Mouse (Mus musculus) spleen, adult 2 months (tissue): ENCODE data around the gene Tmem97. TPM values are rescaled to one million over a fixed set of nuclear protein-coding genes. Genes with fewer than 3 reads are reported as not detected.

ENCODE experiments used
- DNase-seq, 2 experiments: peaks; one replicate each; pipeline versions ENCODE4 v3.0.0 to v3.0.0-alpha.2; 2012 to 2021; ENCODE audit warnings: low spot score in 2 of 2, low read depth in 1 of 2
- H3K27ac ChIP-seq: fragments of 200-500 bp; 2 replicates; pipeline ENCODE4 v1.5.1; 2012; ENCODE audit warnings: low read length, inconsistent platforms; ENCODE audit not compliant: insufficient read depth
- H3K27me3 ChIP-seq: fragments of 200-500 bp; 2 replicates; pipeline ENCODE4 v1.6.1; 2012; ENCODE audit warnings: mild to moderate bottlenecking, moderate library complexity, low read length, inconsistent platforms; ENCODE audit not compliant: control insufficient read depth, insufficient read depth
- H3K36me3 ChIP-seq: fragments of 200-500 bp; 2 replicates; pipeline ENCODE4 v1.6.1; 2012; ENCODE audit warnings: mild to moderate bottlenecking, low read length, inconsistent platforms; ENCODE audit not compliant: control insufficient read depth, insufficient read depth
- H3K4me1 ChIP-seq: fragments of 200-500 bp; 2 replicates; pipeline ENCODE4 v1.6.1; 2011; ENCODE audit warnings: inconsistent platforms; ENCODE audit not compliant: control insufficient read depth, insufficient read depth, insufficient read length
- H3K4me3 ChIP-seq: fragments of 200-500 bp; 2 replicates; pipeline ENCODE4 v1.5.1; 2011; ENCODE audit warnings: mild to moderate bottlenecking, inconsistent platforms; ENCODE audit not compliant: insufficient read depth, insufficient read length; ENCODE audit errors: extremely low read depth
- CTCF ChIP-seq: fragments of 200-500 bp; IDR thresholded peaks from 2 replicates; pipeline ENCODE4 v1.5.1; 2011; ENCODE audit warnings: mild to moderate bottlenecking, inconsistent platforms; ENCODE audit not compliant: insufficient read depth, insufficient read length, insufficient replicate concordance; ENCODE audit errors: extremely low read depth
- POLR2A ChIP-seq: fragments of 200-500 bp; IDR thresholded peaks from 2 replicates; pipeline ENCODE4 v1.6.1; 2011; ENCODE audit warnings: low read depth, low read length, inconsistent platforms
- WGBS: fragments of 180-500 bp; shearing (Covaris S2); methylation state at CpG from one replicate; pipeline ENCODE4 v1.1.7; 2018; 5-methylcytosine and 5-hydroxymethylcytosine counted together
- polyA plus RNA-seq: library from polyadenylated mRNA; depleted of rRNA; stranded (reverse); fragments of >200 nt; gene quantifications from 2 replicates; pipeline ENCODE4 v1.2.3, GENCODE M21; 2012

Tmem97 gene
- polyA plus RNA-seq, 1 experiment = 15.6 TPM

DNA sequence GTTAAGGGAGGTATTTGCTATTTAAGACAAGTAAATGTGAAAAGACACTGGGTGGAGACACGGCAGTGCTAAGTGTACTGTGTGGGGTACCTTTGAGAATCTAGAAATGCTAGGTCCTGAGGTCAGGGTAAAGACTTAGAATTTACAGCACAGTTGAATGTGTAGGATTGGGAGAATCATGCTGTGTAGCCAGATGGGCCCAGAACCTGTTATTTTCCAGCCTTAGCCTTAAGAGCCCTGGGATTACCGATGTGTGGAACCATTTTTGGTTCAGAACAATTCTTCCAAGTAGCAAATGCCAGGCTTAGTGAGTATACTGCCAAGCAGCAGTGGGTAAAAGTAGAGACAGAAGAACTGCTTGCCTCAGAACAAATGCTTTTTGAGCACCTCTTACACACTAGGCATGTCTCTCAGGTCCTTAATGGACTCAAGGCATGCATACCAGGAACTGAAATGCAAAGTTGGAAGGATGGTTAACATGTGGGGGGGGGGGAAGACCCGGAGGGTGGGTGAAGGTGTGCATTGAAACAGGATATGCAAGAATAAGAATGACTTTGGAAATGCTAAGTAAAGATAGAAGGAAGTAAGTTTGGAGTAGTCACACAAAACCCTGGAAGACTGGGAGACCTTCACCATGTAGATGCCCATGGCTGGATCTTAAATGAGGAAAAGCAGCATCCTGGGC lies 37.3 kb downstream of the Tmem97 start:
- WGBS = 81% methylated on average over 3 of the region's 3 CpGs
- Histone ChIP-seq H3K4me3 (no peak overlapping the region), H3K27me3 (no peaks in the 10 kb centered on the region), H3K4me1 (no peaks in the 10 kb centered on the region; the same call in 1 of the 2 replicates), H3K27ac (no peak overlapping the region), H3K36me3 (peaks cover 12% of the 10 kb centered on the region)
- no peak for TF ChIP-seq POLR2A
- DNase-seq = no peak

DNA sequence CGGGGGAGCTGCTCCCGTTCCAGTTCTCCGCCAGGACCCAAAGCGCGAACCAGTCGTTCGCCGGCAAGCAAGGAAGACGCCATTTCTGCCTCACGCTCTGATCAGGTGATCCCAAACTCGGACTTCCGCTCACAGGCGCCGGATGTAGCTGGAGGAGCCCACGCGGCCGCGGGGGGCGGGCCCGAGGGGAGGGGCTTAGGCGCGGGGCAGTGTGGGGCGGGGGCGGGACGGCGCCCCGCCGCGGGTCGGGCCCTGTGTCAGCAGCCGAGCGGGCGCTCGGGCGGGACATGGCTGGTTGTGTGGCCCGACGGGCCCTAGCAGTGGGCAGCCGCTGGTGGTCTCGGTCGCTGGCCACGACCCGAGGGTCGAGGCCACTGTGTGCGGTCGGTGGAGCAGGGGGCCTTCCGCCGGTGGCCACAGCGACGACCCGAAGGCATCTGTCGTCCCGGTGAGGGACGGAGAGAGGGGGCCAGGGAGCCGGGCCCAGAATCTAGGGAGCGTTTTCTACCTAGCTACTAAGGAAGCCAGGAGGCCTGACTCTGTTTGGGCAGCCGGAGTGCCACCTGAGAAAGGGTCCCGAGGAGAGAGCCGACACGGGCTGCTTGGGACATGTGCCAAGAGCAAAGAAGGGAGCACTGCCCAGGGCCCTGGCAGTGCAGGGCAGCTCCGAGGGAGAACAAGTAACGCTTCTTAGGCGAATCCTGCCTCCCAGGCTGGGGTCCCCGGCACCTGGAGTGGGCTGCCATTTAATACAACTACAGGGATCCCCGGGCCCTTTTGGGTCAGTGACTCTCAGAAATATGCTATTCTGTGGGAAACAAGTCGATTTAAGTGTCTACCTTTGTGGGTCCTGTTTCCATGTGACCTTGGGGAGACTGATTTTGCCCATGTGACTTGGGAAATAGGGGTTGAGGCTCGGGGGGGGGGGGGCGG lies 38.3 kb downstream of the Tmem97 start, which contains the start of the genes Tmem199 and Poldip2:
TSS of gene Tmem199 (minus strand) at position 148 of the 933 bp plus-strand sequence.
TSS of gene Poldip2 (plus strand) at position 169 of the 933 bp plus-strand sequence.
- under 1% methylated on average over 66 of the region's 67 CpGs for WGBS
- Histone ChIP-seq H3K27me3 (no peaks in the 10 kb centered on the region), H3K27ac (peak within 1 kb of the TSS; percentile 91), H3K36me3 (peaks cover 16% of the 10 kb centered on the region), H3K4me3 (peak within 1 kb of the TSS; percentile 100), H3K4me1 (no peaks in the 10 kb centered on the region; the same call in 1 of the 2 replicates)
- TF ChIP-seq POLR2A (peak; percentile 82), CTCF (no peak)
- peak; percentile 85 to 87 for DNase-seq

DNA sequence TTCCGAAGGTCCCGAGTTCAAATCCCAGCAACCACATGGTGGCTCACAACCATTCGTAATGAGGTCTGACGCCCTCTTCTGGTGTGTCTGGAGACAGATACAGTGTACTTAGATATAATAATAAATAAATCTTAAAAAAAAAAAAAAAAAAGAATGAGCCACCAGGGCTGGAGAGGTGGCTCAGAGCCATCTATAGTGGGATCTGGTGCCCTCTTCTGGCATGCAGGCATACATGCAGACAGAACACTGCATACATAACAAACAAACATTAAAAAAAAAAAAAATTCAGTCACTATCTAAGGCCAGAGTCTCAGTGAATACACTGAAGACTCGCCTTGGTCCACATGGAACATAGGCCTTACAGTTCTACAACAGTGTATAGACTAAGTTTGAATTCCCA lies 41.4 kb downstream of the Tmem97 start:
- H3K27me3 ChIP-seq = no peaks in the 10 kb centered on the region
- H3K27ac ChIP-seq = no peak overlapping the region
- H3K4me1 ChIP-seq = no peaks in the 10 kb centered on the region; the same call in 1 of the 2 replicates
- H3K4me3 ChIP-seq = no peak overlapping the region
- TF ChIP-seq POLR2A = no peak
- no peak for TF ChIP-seq CTCF
- peaks cover 18% of the 10 kb centered on the region for H3K36me3 ChIP-seq
- 92% methylated on average over 5 of the region's 5 CpGs for WGBS
- DNase-seq = no peak

DNA sequence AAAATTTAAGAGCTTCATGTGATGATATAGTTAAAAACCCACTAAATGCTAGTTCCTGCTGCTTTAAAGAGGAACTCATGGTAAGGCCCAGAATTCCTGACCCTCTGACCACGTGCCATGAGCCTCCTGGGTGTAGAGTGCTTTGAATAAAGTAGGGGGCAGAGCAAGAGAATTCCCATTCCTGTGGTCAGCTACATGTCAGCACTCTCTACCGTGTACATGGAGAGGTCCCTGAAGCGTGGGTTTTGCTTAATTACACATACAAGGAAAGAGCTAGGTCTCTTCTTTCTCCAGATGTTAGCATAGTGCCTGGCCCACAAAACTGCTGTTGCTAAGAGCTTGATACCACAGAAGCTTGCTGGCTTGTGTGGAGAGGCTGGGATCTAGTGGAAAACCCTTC lies 45.1 kb downstream of the Tmem97 start:
- WGBS = 81% methylated on average over 3 of the region's 3 CpGs

DNA sequence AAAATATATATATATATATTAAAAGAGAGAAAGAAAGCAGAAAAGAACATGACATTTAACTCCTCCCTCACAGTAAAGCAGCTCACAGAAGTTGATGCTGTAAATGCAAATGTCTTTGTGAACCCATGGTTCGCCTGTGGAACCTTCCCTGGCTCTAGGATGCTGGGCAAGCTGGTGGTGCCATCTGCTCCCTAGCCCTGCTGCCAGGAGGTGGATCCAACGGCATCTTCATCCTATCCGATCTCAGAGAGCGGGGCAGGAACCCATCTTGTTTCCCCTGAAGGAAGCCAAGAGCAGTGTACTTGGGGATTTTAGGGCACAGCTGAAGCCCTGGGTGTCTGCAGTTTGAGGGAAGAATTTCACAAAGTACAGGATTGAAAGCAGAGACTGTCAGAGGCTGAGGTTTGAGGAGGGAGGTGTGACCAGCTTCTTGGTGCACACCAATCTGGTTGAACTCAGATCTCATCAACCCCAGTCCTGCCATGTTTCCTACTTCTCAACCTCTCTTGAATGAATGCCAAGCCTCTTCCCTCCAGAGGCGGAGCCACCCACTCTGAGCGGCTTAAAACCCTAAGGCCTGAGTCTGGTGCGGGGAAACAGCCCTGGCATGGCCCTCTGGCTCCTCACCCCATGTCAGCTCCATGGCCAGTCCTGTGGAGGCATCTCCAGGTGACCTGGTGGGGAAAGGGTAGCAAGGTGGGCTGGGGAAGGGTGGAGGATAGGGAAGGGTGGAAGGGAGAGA lies 47.5 kb downstream of the Tmem97 start, which contains the start of gene Sebox:
TSS of gene Sebox (plus strand) at position 539 of the 742 bp plus-strand sequence.
- Histone ChIP-seq H3K27me3 (no peaks in the 10 kb centered on the region), H3K27ac (no peak within 1 kb of the TSS), H3K36me3 (peaks cover 12% of the 10 kb centered on the region), H3K4me1 (no peaks in the 10 kb centered on the region), H3K4me3 (no peak within 1 kb of the TSS)
- WGBS = 66% methylated on average over 7 of the region's 7 CpGs
- DNase-seq = no peak
- TF ChIP-seq POLR2A (no peak), CTCF (no peak)

More for the DNA sequence above, 45.1 kb downstream of the Tmem97 start:
- no peaks in the 10 kb centered on the region for H3K27me3 ChIP-seq
- peaks cover 18% of the 10 kb centered on the region for H3K36me3 ChIP-seq
- DNase-seq = no peak
- TF ChIP-seq CTCF (no peak), POLR2A (no peak)
- no peak overlapping the region for H3K27ac ChIP-seq
- H3K4me3 ChIP-seq = no peak overlapping the region
- H3K4me1 ChIP-seq = no peaks in the 10 kb centered on the region

DNA sequence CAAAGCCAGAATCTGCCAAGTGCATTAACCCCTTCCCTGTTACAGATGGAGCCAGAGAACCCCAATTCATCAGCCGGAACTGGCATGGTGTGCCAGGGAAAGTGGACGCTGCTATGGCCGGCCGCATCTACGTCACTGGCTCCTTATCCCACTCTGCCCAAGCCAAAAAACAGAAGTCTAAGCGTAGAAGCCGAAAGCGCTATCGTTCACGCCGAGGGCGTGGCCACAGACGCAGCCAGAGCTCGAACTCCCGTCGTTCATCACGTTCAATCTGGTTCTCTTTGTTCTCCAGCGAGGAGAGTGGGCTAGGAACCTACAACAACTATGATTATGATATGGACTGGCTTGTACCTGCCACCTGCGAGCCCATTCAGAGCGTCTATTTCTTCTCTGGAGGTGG lies 49.0 kb downstream of the Tmem97 start:
- no peak for TF ChIP-seq CTCF
- no peak for TF ChIP-seq POLR2A
- Histone ChIP-seq H3K4me1 (peaks cover 7% of the 10 kb centered on the region), H3K27ac (no peak overlapping the region), H3K4me3 (no peak overlapping the region), H3K27me3 (peaks cover 5% of the 10 kb centered on the region), H3K36me3 (peaks cover 3% of the 10 kb centered on the region; the same call in 1 of the 2 replicates)
- WGBS = 77% methylated on average over 20 of the region's 20 CpGs
- no peak for DNase-seq
